8 mouse cellular contexts compared by ENCODE assay signal in the genomic region with DNA sequence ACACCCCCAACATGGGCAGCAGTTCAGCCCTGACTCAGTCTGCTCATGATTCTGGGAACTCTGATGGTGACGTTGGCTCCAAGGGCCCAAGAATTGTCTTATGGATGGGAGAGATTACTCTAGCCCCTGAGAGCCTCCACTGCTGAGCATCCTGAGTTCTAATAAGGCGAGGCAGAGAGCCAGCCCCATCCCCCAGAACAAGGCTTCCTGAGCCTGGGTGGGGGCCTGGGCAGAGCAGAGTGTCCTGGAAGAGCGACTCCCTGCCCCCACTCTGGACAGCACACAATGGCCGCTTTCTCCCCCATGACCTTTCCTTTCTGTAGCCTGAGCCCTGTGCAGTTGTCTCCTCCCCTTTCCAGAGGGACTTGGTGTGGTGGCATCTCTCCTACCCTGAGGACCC. TPM values are rescaled to one million over a fixed set of nuclear protein-coding genes. Genes with fewer than 3 reads are reported as not detected.
DNase-seq lines count a peak whose midpoint lies in the region; ATAC-seq and TF ChIP-seq lines count a peak whose summit lies in the region.

No protein-coding gene starts in this region.

- no peak overlapping the region for H3K4me2 ChIP-seq in hindbrain, embryonic 12.5 days (replicated peaks)
- H3K4me2 ChIP-seq in liver, postnatal 0 days (ENCODE audit: low read depth, low read length), result no peak overlapping the region
- H3K4me2 ChIP-seq in stomach, embryonic 16.5 days (ENCODE audit: low read depth, low read length), result no peak overlapping the region

- TF ChIP-seq CTCF in liver, postnatal 0 days (IDR thresholded peaks at IDR 0.05; ENCODE audit: low read depth), result no peak

- H3K4me1 ChIP-seq in hindbrain, embryonic 12.5 days, result peaks cover 64% of the 10 kb centered on the region
- peaks cover 33% of the 10 kb centered on the region for H3K4me1 ChIP-seq in liver, postnatal 0 days (ENCODE audit: insufficient read depth)
- peaks cover 46% of the 10 kb centered on the region for H3K4me1 ChIP-seq in stomach, embryonic 16.5 days (ENCODE audit: control insufficient read depth, insufficient read depth, low read length)

- H3K9me3 ChIP-seq in hindbrain, embryonic 12.5 days (replicated peaks), result no peaks in the 10 kb centered on the region
- H3K9me3 ChIP-seq in liver, postnatal 0 days (ENCODE audit: low read length), result no peaks in the 10 kb centered on the region
- no peaks in the 10 kb centered on the region for H3K9me3 ChIP-seq in stomach, embryonic 16.5 days (replicated peaks; ENCODE audit: control insufficient read depth, low read length)

- H3K36me3 ChIP-seq in hindbrain, embryonic 12.5 days, result peaks cover 30% of the 10 kb centered on the region
- H3K36me3 ChIP-seq in liver, postnatal 0 days (replicated peaks; ENCODE audit: insufficient read depth, low read length), result peaks cover 18% of the 10 kb centered on the region
- 0 out of 2 replicates have a peak, but pooled peaks cover 11% of the 10 kb centered on the region for H3K36me3 ChIP-seq in stomach, embryonic 16.5 days (ENCODE audit: control insufficient read depth, insufficient read depth, low read length)

- DNase-seq in cerebellum, adult 11-12 months, result peak; percentile 71
- no peak for DNase-seq in cerebellum, adult 9-10 months
- DNase-seq in R1 (ENCODE audit: low read depth, low spot score), result peak; percentile 83
- peak; percentile 19 for DNase-seq in liver, postnatal 0 days
- DNase-seq in urinary bladder, postnatal 4 days (ENCODE audit: low spot score in 2 of 2), result no peak

- ATAC-seq in hindbrain, embryonic 12.5 days (ENCODE audit: low FRiP score), result no peak
- ATAC-seq in liver, postnatal 0 days, result no peak
- no peak for ATAC-seq in stomach, embryonic 16.5 days (ENCODE audit: insufficient read depth, low FRiP score)
- ATAC-seq in frontal cortex, adult (ENCODE audit: low TSS enrichment), result no peak

- TF ChIP-seq EP300 in liver, postnatal 0 days (IDR thresholded peaks at IDR 0.05; ENCODE audit: low read depth), result no peak

- peak overlapping the region; percentile 57 for H3K27ac ChIP-seq in hindbrain, embryonic 12.5 days
- peak overlapping the region; percentile 57; the same call in 1 of the 2 replicates for H3K27ac ChIP-seq in liver, postnatal 0 days (ENCODE audit: low read depth)
- H3K27ac ChIP-seq in stomach, embryonic 16.5 days (ENCODE audit: low read length), result peak overlapping the region; percentile 41; the same call in 1 of the 2 replicates

- H3K9ac ChIP-seq in hindbrain, embryonic 12.5 days, result no peak overlapping the region
- no peak overlapping the region for H3K9ac ChIP-seq in liver, postnatal 0 days (replicated peaks)
- 0 out of 2 replicates have a peak overlapping the region, but pooled peaks have one; percentile 35 for H3K9ac ChIP-seq in stomach, embryonic 16.5 days (ENCODE audit: low read length)

- 16% methylated on average over 4 of the region's 4 CpGs for WGBS in hindbrain, embryonic 12.5 days
- 71% methylated on average over 4 of the region's 4 CpGs for WGBS in liver, postnatal 0 days (ENCODE audit: insufficient replicate concordance)
- WGBS in stomach, embryonic 16.5 days, result 59% methylated on average over 4 of the region's 4 CpGs

- no peaks in the 10 kb centered on the region for H3K27me3 ChIP-seq in hindbrain, embryonic 12.5 days
- H3K27me3 ChIP-seq in liver, postnatal 0 days (ENCODE audit: insufficient read depth, low read length), result no peaks in the 10 kb centered on the region
- no peaks in the 10 kb centered on the region for H3K27me3 ChIP-seq in stomach, embryonic 16.5 days (ENCODE audit: control insufficient read depth, insufficient read depth, low read length)

- H3K4me3 ChIP-seq in hindbrain, embryonic 12.5 days, result no peak overlapping the region
- no peak overlapping the region for H3K4me3 ChIP-seq in liver, postnatal 0 days (ENCODE audit: low read depth, low read length)
- no peak overlapping the region for H3K4me3 ChIP-seq in stomach, embryonic 16.5 days (replicated peaks; ENCODE audit: low read length)

RNA-seq across cellular contexts. Expression of a gene that starts 4.5 kb away (rescaled TPM):
- polyA plus RNA-seq in hindbrain, embryonic 12.5 days (2016; fragmentation: Nextera tagmentation; extraction: Ambion mirVana), result 10.9 and 13.4 TPM in 2 replicates
- 2.1 and 2.5 TPM in 2 replicates for polyA plus RNA-seq in liver, postnatal 0 days (2015; fragmentation: Nextera tagmentation; extraction: Ambion mirVana)
- 7.9 and 9.1 TPM in 2 replicates for polyA plus RNA-seq in stomach, embryonic 16.5 days (2015; fragmentation: Nextera tagmentation; extraction: Ambion mirVana)

RNA-seq across cellular contexts. Expression of a gene that starts 8.4 kb away (rescaled TPM):
- polyA plus RNA-seq in hindbrain, embryonic 12.5 days (2016; fragmentation: Nextera tagmentation; extraction: Ambion mirVana), result 28.3 and 29.2 TPM in 2 replicates
- 0.53 and 0.72 TPM in 2 replicates for polyA plus RNA-seq in liver, postnatal 0 days (2015; fragmentation: Nextera tagmentation; extraction: Ambion mirVana)
- polyA plus RNA-seq in stomach, embryonic 16.5 days (2015; fragmentation: Nextera tagmentation; extraction: Ambion mirVana), result 2.4 and 2.8 TPM in 2 replicates

RNA-seq across cellular contexts. Expression of a gene that starts 17.1 kb away (rescaled TPM):
- 3.5 and 4.2 TPM in 2 replicates for polyA plus RNA-seq in hindbrain, embryonic 12.5 days (2016; fragmentation: Nextera tagmentation; extraction: Ambion mirVana)
- polyA plus RNA-seq in liver, postnatal 0 days (2015; fragmentation: Nextera tagmentation; extraction: Ambion mirVana), result 16.2 and 18.5 TPM in 2 replicates
- polyA plus RNA-seq in stomach, embryonic 16.5 days (2015; fragmentation: Nextera tagmentation; extraction: Ambion mirVana), result 3.2 and 4.2 TPM in 2 replicates

RNA-seq across cellular contexts. Expression of a gene that starts 17.9 kb away (rescaled TPM):
- polyA plus RNA-seq in hindbrain, embryonic 12.5 days (2016; fragmentation: Nextera tagmentation; extraction: Ambion mirVana), result 29.7 and 32.3 TPM in 2 replicates
- polyA plus RNA-seq in liver, postnatal 0 days (2015; fragmentation: Nextera tagmentation; extraction: Ambion mirVana), result 4.8 and 5.4 TPM in 2 replicates
- polyA plus RNA-seq in stomach, embryonic 16.5 days (2015; fragmentation: Nextera tagmentation; extraction: Ambion mirVana), result 25.1 and 25.5 TPM in 2 replicates

RNA-seq across cellular contexts. Expression of a gene that starts 21.1 kb away (rescaled TPM):
- 0.14 TPM in 1 of 2 replicates, not detected in the other for polyA plus RNA-seq in hindbrain, embryonic 12.5 days (2016; fragmentation: Nextera tagmentation; extraction: Ambion mirVana)
- polyA plus RNA-seq in liver, postnatal 0 days (2015; fragmentation: Nextera tagmentation; extraction: Ambion mirVana), result 0.18 and 0.28 TPM in 2 replicates
- polyA plus RNA-seq in stomach, embryonic 16.5 days (2015; fragmentation: Nextera tagmentation; extraction: Ambion mirVana), result 0.17 TPM in 1 of 2 replicates, not detected in the other

Comparison
In these comparisons a context has a peak if more than half of its experiments do, and no peak if none do; other contexts are left out.
1. DNase-seq: peak in cerebellum, adult 11-12 months (single experiment), R1 (single experiment) and liver, postnatal 0 days (single experiment); none in cerebellum, adult 9-10 months (single experiment) and urinary bladder, postnatal 4 days (0 of 2).
2. Peak in every context shown above with its lines, with median percentiles within 50 percentile points of each other: H3K27ac ChIP-seq.